Mouse (Mus musculus) C2C12 (cell line): ENCODE data around the gene Zfp69. TPM values are rescaled to one million over a fixed set of nuclear protein-coding genes. Genes with fewer than 3 reads are reported as not detected.

Source experiments
- H3K27me3 ChIP-seq: one replicate; pipeline ENCODE4 v1.6.1; 2011; ENCODE audit not compliant: control insufficient read depth, insufficient read depth, insufficient read length
- H3K36me3 ChIP-seq: one replicate; pipeline ENCODE4 v1.6.1; 2011; ENCODE audit not compliant: control insufficient read depth, insufficient read depth
- H3K4me3 ChIP-seq: one replicate; pipeline ENCODE4 v1.5.1; 2011; ENCODE audit warnings: mild to moderate bottlenecking, control low read depth; ENCODE audit not compliant: poor library complexity, insufficient read depth, severe bottlenecking
- H3K79me2 ChIP-seq: one replicate; pipeline ENCODE4 v1.6.1; 2011; ENCODE audit not compliant: control insufficient read depth, insufficient read depth
- H3K79me3 ChIP-seq: one replicate; pipeline ENCODE4 v1.6.1; 2011; ENCODE audit warnings: low read depth, control low read depth
- H3ac ChIP-seq: one replicate; pipeline ENCODE3; 2011; ENCODE audit warnings: low read depth; ENCODE audit not compliant: control insufficient read depth, insufficient read length
- CEBPB ChIP-seq: IDR thresholded peaks from one replicate; pipeline ENCODE4 v1.6.1; 2011; ENCODE audit warnings: low read depth, mild to moderate bottlenecking, control low read depth, moderate library complexity
- CTCF ChIP-seq: IDR thresholded peaks from one replicate; pipeline ENCODE4 v1.5.1; 2011; ENCODE audit not compliant: control insufficient read depth, insufficient read depth, insufficient read length
- FOSL1 ChIP-seq: IDR thresholded peaks from one replicate; pipeline ENCODE4 v1.8.0; 2011; ENCODE audit warnings: mild to moderate bottlenecking, low read length; ENCODE audit not compliant: poor library complexity, insufficient read depth, severe bottlenecking
- MAX ChIP-seq: IDR thresholded peaks from one replicate; pipeline ENCODE4 v1.6.1; 2011; ENCODE audit warnings: mild to moderate bottlenecking, control low read depth
- MYOD1 ChIP-seq: IDR thresholded peaks from one replicate; pipeline ENCODE4 v1.6.1; 2011; ENCODE audit warnings: low read depth; ENCODE audit not compliant: control insufficient read depth, insufficient read length
- MYOG ChIP-seq: IDR thresholded peaks from one replicate; pipeline ENCODE4 v1.6.1; 2011; ENCODE audit not compliant: control insufficient read depth, insufficient read length; ENCODE audit errors: extremely low read depth
- USF1 ChIP-seq: IDR thresholded peaks from one replicate; pipeline ENCODE4 v1.6.1; 2011; ENCODE audit warnings: low read depth, mild to moderate bottlenecking, control low read depth, moderate library complexity
- polyA plus RNA-seq: library from polyadenylated mRNA; unstranded; fragments of >200 nt; fragmentation: generic; extraction: Trizol; gene quantifications from one replicate; pipeline ENCODE4 v1.2.1, GENCODE M21; 2012; ENCODE audit warnings: missing spikeins

Gene Zfp69
- polyA plus RNA-seq, 1 experiment = 1.1 TPM

DNA sequence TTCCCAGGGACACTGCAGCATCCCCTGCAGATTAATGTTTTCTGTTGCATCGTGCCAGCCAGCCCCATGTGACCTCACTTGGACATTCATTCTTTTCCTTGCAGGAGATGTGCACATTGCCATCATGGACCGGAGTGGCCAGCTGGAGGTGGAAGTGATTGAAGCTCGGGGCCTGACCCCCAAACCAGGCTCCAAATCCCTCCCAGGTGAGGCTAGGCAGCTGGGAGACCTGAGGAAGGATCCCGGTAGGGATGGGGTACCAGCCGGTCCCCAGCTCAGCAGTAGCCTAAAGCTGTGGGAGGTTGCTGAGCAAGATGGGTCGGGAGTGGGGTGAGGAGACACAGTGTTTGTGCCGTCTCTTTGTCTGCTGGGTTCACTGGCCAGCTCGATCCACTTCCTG is 62.6 kb downstream of the Zfp69 start:
- Histone ChIP-seq H3K4me3 (no peak overlapping the region), H3ac (no peak overlapping the region), H3K79me2 (no peaks in the 10 kb centered on the region), H3K79me3 (no peaks in the 10 kb centered on the region), H3K27me3 (peaks cover 13% of the 10 kb centered on the region), H3K36me3 (no peaks in the 10 kb centered on the region)
- TF ChIP-seq MYOD1 (no peak), CTCF (no peak), FOSL1 (no peak), MYOG (no peak), CEBPB (no peak), MAX (no peak), USF1 (no peak)

- Histone ChIP-seq H3K79me2 (no peaks in the 10 kb centered on the region), H3ac (no peak overlapping the region), H3K4me3 (no peak overlapping the region), H3K79me3 (no peaks in the 10 kb centered on the region), H3K27me3 (peaks cover 10% of the 10 kb centered on the region), H3K36me3 (no peaks in the 10 kb centered on the region)
- TF ChIP-seq CTCF (no peak), MYOG (no peak), MYOD1 (no peak), CEBPB (no peak), FOSL1 (no peak)
Observed at GRCm38 (mm10) chr4:120887381-120888112, 64.0 kb downstream of the Zfp69 start.

- peaks cover 10% of the 10 kb centered on the region for H3K27me3 ChIP-seq
- H3K79me2 ChIP-seq = no peaks in the 10 kb centered on the region
- no peaks in the 10 kb centered on the region for H3K36me3 ChIP-seq
- no peak overlapping the region for H3K4me3 ChIP-seq
- no peak overlapping the region for H3ac ChIP-seq
- TF ChIP-seq CEBPB = no peak
- no peak for TF ChIP-seq USF1
- no peak for TF ChIP-seq CTCF
- TF ChIP-seq FOSL1 = no peak
- TF ChIP-seq MYOG = no peak
- TF ChIP-seq MAX = no peak
- no peak for TF ChIP-seq MYOD1
- H3K79me3 ChIP-seq = no peaks in the 10 kb centered on the region
Observed at GRCm38 (mm10) chr4:120886811-120887210, 64.7 kb downstream of the Zfp69 start.

- Histone ChIP-seq H3ac (no peak overlapping the region), H3K36me3 (no peaks in the 10 kb centered on the region), H3K4me3 (no peak overlapping the region), H3K79me2 (no peaks in the 10 kb centered on the region), H3K27me3 (peaks cover 10% of the 10 kb centered on the region), H3K79me3 (no peaks in the 10 kb centered on the region)
- TF ChIP-seq USF1 = no peak
- no peak for TF ChIP-seq MAX
- no peak for TF ChIP-seq MYOG
- no peak for TF ChIP-seq CTCF
- no peak for TF ChIP-seq FOSL1
- no peak for TF ChIP-seq MYOD1
- TF ChIP-seq CEBPB = no peak
Observed at GRCm38 (mm10) chr4:120886131-120886530, 65.4 kb downstream of the Zfp69 start.

- Histone ChIP-seq H3K79me2 (no peaks in the 10 kb centered on the region), H3K4me3 (no peak overlapping the region), H3K27me3 (peaks cover 10% of the 10 kb centered on the region)
Observed at GRCm38 (mm10) chr4:120885208-120886120, 66.0 kb downstream of the Zfp69 start.

More at GRCm38 (mm10) chr4:120885208-120886120, 66.0 kb downstream of the Zfp69 start:
- no peaks in the 10 kb centered on the region for H3K79me3 ChIP-seq
- H3K36me3 ChIP-seq = no peaks in the 10 kb centered on the region
- TF ChIP-seq FOSL1 (no peak), MAX (no peak)
- H3ac ChIP-seq = no peak overlapping the region
